Mouse (Mus musculus) liver, embryonic 14.5 days (tissue): Measurements from ENCODE around the gene Mdm2.

Source experiments
- CTCF ChIP-seq: IDR thresholded peaks from 2 replicates; pipeline ENCODE4 v1.5.1; 2016; ENCODE audit warnings: antibody characterized with exemption, low read depth, control low read depth
- EP300 ChIP-seq: IDR thresholded peaks from 2 replicates; pipeline ENCODE4 v1.6.1; 2016; ENCODE audit warnings: antibody characterized with exemption, low read depth

- TF ChIP-seq CTCF, result no peak
- TF ChIP-seq EP300, result no peak
These were observed 6.1 kb upstream of the Mdm2 start for GRCm38 (mm10) chr10:117716686-117717085.
